Mouse (Mus musculus): ENCODE results near the gene Boll.

Boll gene

GRCm38 (mm10) chr1:55237643-55238161 lies 125.6 kb downstream of the Boll start:
- DNase-seq, result peak; percentile 39

DNA sequence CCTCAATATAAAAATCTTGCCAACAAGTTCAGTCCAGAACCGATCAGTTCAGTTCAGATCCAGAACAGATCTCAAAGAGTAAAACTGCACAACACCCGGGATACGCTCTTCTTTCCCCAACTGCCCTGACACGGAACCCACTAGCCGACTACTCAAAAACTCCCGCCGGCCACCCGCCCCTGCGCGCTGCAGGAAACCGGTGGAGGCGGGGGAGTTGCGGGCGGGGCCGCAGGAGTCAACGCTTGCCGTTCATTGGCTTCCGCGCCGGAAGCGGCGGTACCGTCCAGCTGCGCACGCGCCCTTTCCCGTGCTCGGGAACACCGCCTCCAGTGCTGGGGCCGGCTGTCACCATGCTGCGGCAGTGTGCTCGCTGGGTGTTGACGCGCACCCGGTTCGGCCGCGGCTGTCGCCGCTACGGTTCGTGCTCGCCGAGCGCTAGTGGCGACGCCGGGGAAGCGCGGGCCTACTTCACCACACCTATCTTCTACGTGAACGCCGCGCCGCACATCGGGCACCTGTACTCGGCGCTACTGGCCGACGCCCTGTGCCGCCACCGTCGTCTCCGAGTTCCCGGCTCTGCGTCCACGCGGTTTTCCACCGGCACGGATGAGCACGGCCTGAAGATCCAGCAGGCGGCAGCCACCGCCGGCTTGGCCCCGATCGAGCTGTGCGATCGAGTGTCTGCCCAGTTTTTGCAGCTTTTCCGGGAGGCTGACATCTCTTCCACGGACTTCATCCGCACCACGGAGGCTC lies 126.2 kb downstream of the Boll start, which contains the start of gene Mars2:
Gene Mars2, plus strand, starts transcription at position 288 of the 753 bp plus-strand sequence.
- DNase-seq, result peak; percentile 95

GRCm38 (mm10) chr1:55236487-55236886 lies 126.8 kb downstream of the Boll start:
- no peak for DNase-seq

DNA sequence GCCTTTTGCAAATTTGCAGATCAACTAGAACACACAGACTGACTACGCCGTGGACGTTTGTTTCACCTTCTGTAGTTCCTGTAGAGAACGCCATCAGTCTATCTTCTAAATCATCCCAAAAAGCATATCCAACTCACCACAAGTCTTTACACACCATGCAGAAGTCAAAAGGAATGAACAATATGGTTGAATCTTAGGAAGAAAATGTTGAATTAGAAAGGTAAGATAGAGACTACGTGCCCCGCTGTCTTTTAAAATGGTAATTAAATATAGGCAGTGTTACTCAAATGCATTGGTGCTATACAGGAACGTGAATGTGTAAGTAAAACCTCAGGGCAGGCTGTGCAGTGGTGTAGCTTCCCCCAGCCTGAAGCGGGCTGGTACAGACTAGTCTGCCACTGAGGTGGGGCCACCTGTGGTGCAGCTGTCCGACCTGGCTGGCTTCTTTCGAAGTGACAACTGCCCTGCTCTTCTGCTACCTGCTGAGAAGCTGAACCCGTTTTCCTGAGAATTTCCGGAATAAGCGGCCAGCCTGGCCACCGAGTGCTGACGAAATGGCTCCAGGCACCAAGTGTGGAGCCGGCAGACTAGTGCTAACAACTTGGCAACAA lies 128.3 kb downstream of the Boll start:
- peak; percentile 11 for DNase-seq

DNA sequence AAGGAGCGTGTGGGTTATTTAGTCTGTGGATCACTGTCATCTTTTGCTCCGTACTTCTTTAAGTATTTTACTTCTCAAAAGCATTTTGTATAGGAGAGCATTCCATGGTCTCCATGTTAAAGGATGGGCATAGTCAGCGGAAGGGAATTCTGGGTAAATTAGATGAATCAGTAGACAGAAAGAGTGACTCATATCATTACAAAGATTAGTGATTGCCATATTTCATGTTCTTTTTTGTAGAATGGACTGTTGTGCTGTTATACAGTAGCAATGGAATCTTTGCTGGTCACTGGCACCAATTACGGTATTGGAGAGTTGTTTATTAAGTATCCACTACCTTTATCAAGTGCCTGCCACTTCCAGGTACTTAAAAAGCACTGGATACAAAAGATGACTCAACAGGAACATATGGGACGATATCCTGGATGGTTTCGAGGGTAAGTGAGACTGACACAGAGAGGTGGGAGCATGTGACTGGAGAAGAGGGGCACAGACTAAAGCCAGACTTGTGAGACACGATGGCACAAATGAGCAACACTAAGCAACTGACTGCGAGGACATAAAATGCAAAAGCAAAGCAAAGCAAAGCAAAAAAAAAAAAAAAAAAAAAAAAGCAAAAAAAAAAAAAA lies 134.9 kb downstream of the Boll start:
- no peak for DNase-seq

- no peak for DNase-seq
Observed at GRCm38 (mm10) chr1:55227376-55227775, 135.9 kb downstream of the Boll start.

GRCm38 (mm10) chr1:55226011-55226857 lies 137.0 kb downstream of the Boll start, which contains the start of gene Rftn2:
Rftn2 (minus strand) TSS chr1:55226782.
- no peak for DNase-seq

DNA sequence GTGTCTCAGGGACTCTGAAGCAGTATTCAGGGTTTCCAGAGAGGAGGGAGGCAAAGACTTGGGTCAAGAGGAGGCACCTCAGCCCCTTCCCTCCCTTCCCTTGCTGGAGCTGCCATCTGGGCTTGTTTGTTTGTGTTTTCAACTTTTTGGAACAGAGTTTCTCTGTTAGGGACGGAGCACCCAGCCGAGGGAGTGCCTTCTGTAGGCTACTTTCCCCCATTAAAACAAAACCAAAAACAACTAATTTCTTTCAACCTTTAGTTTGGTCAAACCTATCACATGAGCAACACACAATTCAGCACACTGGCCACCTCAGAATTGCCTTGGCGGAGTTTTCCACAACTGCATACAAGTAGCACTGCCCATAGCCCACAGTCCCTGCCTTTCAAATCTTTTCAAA lies 137.9 kb downstream of the Boll start:
- no peak for DNase-seq

- no peak for DNase-seq
Observed at GRCm38 (mm10) chr1:55224111-55224510, 139.2 kb downstream of the Boll start.

- no peak for DNase-seq
Observed at GRCm38 (mm10) chr1:55223026-55223425, 140.2 kb downstream of the Boll start.

DNA sequence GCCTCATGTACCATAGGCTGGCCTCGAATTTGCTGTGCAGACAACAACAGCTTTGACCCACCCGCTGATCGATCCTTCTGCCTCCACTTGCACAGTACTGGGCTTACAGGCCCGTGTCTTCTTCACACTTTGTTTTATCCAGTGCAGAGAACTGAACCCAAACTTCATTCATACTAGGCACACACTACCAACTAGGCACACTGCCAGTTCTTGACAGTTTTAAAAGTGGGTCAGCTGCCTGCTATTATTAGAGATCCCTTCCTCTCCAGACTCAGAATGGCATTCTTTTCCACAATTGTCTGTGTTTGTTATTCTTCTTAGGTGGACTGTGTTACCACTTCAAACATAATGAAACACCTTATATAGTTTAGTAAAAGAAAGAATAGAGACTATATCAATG lies 141.9 kb downstream of the Boll start:
- peak; percentile 18 for DNase-seq

DNA sequence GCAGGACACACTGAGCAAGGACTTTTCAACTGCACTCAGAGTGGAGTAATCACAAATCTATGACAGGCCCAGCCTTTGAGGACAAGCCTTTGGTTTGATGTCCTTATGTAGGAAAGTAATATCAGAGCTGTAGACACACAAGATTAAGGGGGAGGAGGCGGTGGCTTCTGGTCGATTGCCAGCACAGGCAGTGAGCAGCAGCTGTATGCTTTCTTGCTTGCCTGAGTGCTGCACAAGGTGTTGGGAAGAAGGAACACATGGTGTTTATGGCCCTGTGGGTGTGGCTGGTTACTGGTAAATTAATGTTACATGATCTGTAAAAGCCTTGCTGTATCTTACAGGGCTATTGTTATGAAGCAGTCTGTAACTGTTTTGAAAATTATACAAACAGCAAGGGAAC lies 146.1 kb downstream of the Boll start:
- no peak for DNase-seq

DNA sequence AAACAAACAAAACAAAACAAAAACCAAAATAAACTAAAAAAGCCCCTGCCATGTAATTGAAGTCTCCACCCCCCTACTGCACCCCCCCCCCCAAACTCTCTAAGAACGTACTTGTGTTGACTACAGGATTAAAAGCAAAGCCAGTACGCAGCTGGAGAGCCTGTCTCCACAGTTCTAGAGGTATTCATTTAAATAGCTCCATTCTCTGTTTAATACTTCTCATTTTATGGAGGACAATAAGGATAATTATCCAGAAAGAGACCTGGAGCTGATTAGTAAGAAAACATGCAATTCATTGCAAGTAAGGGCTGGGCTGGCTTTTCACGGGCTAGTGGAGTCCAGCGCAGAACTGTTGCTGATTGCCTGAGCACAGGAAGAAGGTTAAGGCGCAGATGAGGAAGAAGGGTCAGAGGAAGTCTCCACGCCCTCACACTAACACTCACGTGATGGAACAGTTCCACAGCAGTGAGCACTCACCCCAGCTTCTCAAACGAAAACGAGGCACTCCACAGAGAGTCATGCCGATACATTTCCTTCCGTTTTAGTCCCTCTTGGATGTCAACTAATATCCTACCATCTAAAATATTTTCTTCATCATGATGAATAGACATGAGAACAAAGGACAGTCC lies 148.0 kb downstream of the Boll start:
- no peak for DNase-seq

- no peak for DNase-seq
Observed at GRCm38 (mm10) chr1:55213936-55214335, 149.3 kb downstream of the Boll start.

DNA sequence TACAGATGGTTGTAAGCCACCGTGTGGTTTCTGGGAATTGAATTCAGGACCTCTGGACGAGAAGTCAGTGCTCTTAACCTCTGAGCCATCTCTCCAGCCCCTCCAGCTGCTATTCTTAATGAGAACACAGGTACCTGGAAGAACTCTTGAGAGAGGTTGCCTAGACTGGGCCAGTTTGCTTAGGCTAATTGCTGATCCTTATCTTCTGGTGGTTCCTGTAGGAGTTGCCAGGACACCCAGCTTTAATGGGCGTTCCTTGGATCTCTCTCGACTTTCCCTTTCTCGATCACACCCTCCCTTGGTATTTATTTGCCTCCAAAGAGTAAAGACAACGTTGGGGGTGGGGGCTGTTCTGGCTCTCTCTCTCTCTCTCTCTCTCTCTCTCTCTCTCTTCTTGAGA lies 149.8 kb downstream of the Boll start:
- DNase-seq, result no peak

GRCm38 (mm10) chr1:55212771-55213170 lies 150.5 kb downstream of the Boll start:
- DNase-seq, result no peak

DNA sequence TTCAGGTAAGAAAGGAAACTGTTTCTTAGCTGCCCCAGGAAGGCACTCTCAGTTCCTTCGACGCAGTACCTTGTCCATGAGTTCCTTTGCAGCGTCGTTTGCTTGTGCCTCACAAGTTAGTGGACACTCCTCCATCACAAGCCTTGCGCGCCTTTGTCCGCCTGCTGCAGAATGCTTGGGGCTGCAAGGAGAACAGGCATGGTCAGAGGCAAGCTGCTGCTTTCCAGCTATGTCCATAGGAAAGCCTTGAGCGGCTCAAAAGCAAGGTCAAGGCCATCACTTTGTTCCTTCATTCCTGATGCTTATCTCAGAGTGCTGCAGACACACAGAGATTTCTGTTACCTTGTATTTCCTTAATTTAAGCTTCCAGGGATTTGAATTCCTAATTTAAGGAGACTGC lies 152.2 kb downstream of the Boll start:
- DNase-seq, result no peak

GRCm38 (mm10) chr1:55210202-55210965 lies 152.9 kb downstream of the Boll start:
- DNase-seq, result no peak

- DNase-seq, result no peak
Observed at GRCm38 (mm10) chr1:55208500-55209140, 154.6 kb downstream of the Boll start.

GRCm38 (mm10) chr1:55207561-55207960 lies 155.7 kb downstream of the Boll start:
- no peak for DNase-seq

GRCm38 (mm10) chr1:55205808-55206327 lies 157.4 kb downstream of the Boll start:
- DNase-seq, result no peak
